Mouse (Mus musculus) kidney, embryonic 16.5 days (tissue): ENCODE results near the gene Sit1. TPM values are rescaled to one million over a fixed set of nuclear protein-coding genes. Genes with fewer than 3 reads are reported as not detected.
A peak's percentile ranks its signal among the peaks of the same experiment; 100 is the strongest.

Experiments
- ATAC-seq: fragments of 200-750 bp; cut with Nextera tagmentation; 2 replicates; pipeline ENCODE4 v1.8.0; 2017; ENCODE audit warnings: moderate TSS enrichment; ENCODE audit not compliant: low FRiP score, low TSS enrichment
- H3K27ac ChIP-seq: fragments of 300-500 bp; sonication (generic); 2 replicates; pipeline ENCODE4 v1.5.1; 2014; ENCODE audit warnings: low read length
- H3K27me3 ChIP-seq: fragments of 300-500 bp; sonication (generic); 2 replicates; pipeline ENCODE4 v1.6.1; 2014; ENCODE audit warnings: low read length, control low read depth, mixed read lengths; ENCODE audit not compliant: insufficient read depth
- H3K36me3 ChIP-seq: fragments of 300-500 bp; sonication (generic); 2 replicates; pipeline ENCODE4 v1.6.1; 2014; ENCODE audit warnings: low read length, control low read depth, mixed read lengths; ENCODE audit not compliant: insufficient read depth
- H3K4me1 ChIP-seq: fragments of 300-500 bp; sonication (generic); 2 replicates; pipeline ENCODE4 v1.6.1; 2014; ENCODE audit warnings: low read length, control low read depth, mixed read lengths; ENCODE audit not compliant: insufficient read depth
- H3K4me2 ChIP-seq: fragments of 300-500 bp; sonication (generic); replicated peaks from 2 replicates; pipeline ENCODE4 v1.6.1; 2014; ENCODE audit warnings: low read depth, low read length
- H3K4me3 ChIP-seq: fragments of 300-500 bp; sonication (generic); 2 replicates; pipeline ENCODE4 v1.5.1; 2014; ENCODE audit warnings: mild to moderate bottlenecking, low read length
- H3K9ac ChIP-seq: fragments of 300-500 bp; sonication (generic); replicated peaks from 2 replicates; pipeline ENCODE4 v1.6.1; 2014; ENCODE audit warnings: low read length
- H3K9me3 ChIP-seq: fragments of 300-500 bp; sonication (generic); 2 replicates; pipeline ENCODE4 v1.6.1; 2016; ENCODE audit warnings: low read length, control low read depth
- WGBS: fragments of 180-500 bp; shearing (Covaris S2); extraction: QIAGEN DNeasy Blood & Tissue Kit; methylation state at CpG from one replicate; pipeline ENCODE4 v1.1.7; 2014; 5-methylcytosine and 5-hydroxymethylcytosine counted together
- polyA plus RNA-seq: library from polyadenylated mRNA; unstranded; fragments of >200 nt; fragmentation: Nextera tagmentation; extraction: Ambion mirVana; gene quantifications from 2 replicates; pipeline ENCODE4 v1.2.1, GENCODE M21; 2015

The Sit1 gene
- polyA plus RNA-seq, 1 experiment from 2014 or later, result not detected

DNA sequence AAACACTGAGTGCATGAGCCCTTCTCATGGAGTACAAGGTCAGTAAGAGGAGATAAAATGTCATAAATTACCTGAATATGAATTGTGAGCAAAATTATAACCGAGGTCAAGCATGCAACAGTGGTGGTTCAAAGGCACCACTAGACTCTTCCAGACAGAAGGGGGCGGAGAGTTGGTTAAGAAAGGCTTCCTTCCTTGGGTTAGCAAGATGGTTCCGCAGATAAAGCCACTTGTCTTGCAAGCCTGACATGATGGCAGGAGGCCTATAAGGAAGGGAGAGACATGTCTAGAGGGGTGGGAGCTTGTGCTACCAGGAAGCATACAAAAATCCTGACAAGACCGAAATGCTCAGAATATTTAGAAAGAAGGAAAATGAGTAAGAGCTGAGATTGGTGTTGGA is 20.7 kb upstream of the Sit1 start:
- no peaks in the 10 kb centered on the region for H3K27me3 ChIP-seq
- no peaks in the 10 kb centered on the region for H3K36me3 ChIP-seq
- H3K9ac ChIP-seq, result no peak overlapping the region
- H3K9me3 ChIP-seq, result no peaks in the 10 kb centered on the region
- 69% methylated on average over 4 of the region's 4 CpGs for WGBS
- ATAC-seq, result no peak
- no peak overlapping the region for H3K4me2 ChIP-seq
- H3K4me3 ChIP-seq, result no peak overlapping the region
- peaks cover 20% of the 10 kb centered on the region for H3K4me1 ChIP-seq
- H3K27ac ChIP-seq, result no peak overlapping the region

DNA sequence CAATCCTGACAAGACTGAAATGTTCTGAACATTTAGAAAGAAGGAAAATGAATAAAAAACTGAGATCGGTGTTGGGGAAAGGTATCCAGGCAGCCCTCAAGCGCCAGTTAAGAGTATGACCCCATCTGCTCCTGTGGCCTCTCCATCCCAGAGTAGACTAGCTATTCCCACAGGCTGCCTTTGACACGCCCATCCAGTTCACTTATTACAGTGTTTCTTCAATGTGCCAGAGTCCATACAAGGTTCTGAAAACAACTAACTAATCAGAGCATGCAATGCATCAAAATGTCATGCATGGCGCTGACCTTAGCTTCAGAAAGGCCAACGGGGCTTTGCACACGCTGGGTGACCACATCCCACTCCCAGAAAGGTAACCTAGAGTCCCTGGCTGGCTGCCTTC is 20.0 kb upstream of the Sit1 start:
- WGBS, result 71% methylated on average over 6 of the region's 6 CpGs
- no peak for ATAC-seq
- no peaks in the 10 kb centered on the region for H3K27me3 ChIP-seq
- H3K36me3 ChIP-seq, result no peaks in the 10 kb centered on the region
- peaks cover 19% of the 10 kb centered on the region for H3K4me1 ChIP-seq
- no peaks in the 10 kb centered on the region for H3K9me3 ChIP-seq
- H3K4me3 ChIP-seq, result no peak overlapping the region
- no peak overlapping the region for H3K9ac ChIP-seq
- no peak overlapping the region for H3K27ac ChIP-seq
- H3K4me2 ChIP-seq, result no peak overlapping the region

DNA sequence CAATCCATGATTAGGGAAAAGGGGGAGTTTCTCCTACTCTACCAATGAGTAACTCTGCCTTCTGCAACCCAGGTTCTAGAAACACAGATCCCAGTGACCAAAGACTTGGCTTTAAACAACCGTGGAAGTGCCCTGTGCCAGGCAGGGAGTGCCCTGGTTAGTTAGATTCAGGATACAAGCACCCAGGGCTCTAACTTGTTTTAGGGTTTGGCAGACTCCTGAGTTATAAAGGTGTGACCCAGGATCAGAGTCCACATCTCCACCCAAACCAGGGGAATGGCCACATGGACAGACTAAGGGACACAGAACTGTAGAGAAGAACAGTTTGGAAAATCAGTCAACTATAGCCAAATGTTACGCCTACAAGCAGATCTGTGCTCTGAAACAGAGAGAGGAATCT is 19.5 kb upstream of the Sit1 start:
- Histone ChIP-seq H3K4me2 (no peak overlapping the region), H3K4me3 (no peak overlapping the region), H3K9me3 (no peaks in the 10 kb centered on the region), H3K27me3 (no peaks in the 10 kb centered on the region), H3K27ac (no peak overlapping the region), H3K36me3 (no peaks in the 10 kb centered on the region), H3K4me1 (peaks cover 21% of the 10 kb centered on the region), H3K9ac (no peak overlapping the region)
- 59% methylated on average over 2 of the region's 2 CpGs for WGBS
- no peak for ATAC-seq

DNA sequence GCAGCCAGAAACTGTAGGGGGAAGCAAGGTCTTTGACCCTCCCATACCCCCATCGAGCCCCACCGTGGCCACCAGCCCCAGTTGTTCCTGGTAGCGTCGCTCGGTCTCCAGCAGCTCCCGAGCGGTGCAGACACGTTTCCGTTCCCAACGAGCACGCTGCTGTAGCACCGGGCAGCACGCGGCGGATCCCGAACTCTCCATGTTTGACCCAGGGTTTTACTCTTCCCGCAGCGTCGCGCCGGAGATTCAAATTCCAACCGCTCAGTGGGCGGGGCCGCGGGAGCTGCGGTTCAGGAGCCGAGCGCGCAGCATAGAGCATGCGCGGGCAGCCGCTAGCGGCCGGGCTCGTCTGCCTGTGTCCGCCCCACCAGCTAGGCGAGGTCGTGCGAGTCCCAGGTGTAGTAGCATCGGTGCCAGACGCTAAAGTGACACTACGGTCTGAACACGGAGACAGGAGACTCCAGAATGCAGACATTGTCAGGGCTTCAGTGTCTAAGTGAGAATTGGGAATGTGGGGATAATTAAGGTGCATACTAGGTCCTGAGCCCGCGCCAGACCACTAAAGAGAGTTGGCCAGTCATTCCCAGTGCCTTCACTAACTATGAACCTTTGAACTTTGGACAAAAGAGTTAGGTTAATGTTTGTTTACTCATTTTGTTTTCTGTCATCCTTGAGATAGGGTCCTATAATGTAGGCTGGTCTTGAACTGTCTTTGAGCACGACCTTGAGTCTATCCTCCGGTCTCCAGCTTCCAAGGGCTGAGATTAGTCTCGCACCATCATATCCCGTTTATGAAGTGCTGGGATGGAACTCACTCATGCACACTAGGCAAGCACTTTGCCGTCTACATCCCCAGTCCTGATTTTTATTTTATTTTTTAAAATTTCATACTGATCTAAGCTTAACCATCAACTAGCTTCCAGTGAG is 16.1 kb upstream of the Sit1 start, which contains the start of gene Arhgef39:
Gene Arhgef39, minus strand, starts transcription at position 289 of the 927 bp plus-strand sequence.
- no peaks in the 10 kb centered on the region for H3K9me3 ChIP-seq
- peaks cover 10% of the 10 kb centered on the region for H3K36me3 ChIP-seq
- peak within 1 kb of the TSS; percentile 75 for H3K27ac ChIP-seq
- peak within 1 kb of the TSS; percentile 75 for H3K4me3 ChIP-seq
- peak within 1 kb of the TSS; percentile 83 for H3K4me2 ChIP-seq
- no peaks in the 10 kb centered on the region for H3K27me3 ChIP-seq
- ATAC-seq, result peak; percentile 89
- H3K4me1 ChIP-seq, result peaks cover 27% of the 10 kb centered on the region
- WGBS, result 7% methylated on average over 50 of the region's 50 CpGs
- H3K9ac ChIP-seq, result peak within 1 kb of the TSS; percentile 79

DNA sequence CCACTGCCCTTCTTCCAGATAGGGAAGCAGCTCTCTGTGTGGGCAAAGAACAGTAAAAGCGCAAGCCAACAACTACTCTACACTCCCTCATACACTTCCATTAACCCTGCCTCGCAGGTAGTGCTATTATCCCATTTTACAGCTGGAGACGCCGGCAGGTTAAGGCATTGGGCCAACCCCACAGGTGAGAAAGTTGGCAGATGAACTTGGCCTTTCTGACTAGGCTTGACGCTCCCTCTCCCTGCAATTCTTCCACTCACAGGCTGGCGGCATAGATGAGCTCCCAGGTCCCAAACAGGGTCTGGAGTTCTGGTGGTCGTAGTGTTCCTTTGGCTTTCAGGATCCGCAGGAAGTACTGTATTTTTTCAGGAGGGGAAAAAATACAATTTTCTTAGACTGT is 15.4 kb upstream of the Sit1 start:
- Histone ChIP-seq H3K36me3 (peaks cover 10% of the 10 kb centered on the region), H3K4me2 (peak overlapping the region; percentile 83), H3K27ac (peak overlapping the region; percentile 75), H3K9me3 (no peaks in the 10 kb centered on the region), H3K4me1 (peaks cover 33% of the 10 kb centered on the region), H3K9ac (peak overlapping the region; percentile 79), H3K27me3 (no peaks in the 10 kb centered on the region), H3K4me3 (peak overlapping the region; percentile 75)
- no peak; the same call in 1 of the 2 replicates for ATAC-seq
- 14% methylated on average over 8 of the region's 8 CpGs for WGBS

DNA sequence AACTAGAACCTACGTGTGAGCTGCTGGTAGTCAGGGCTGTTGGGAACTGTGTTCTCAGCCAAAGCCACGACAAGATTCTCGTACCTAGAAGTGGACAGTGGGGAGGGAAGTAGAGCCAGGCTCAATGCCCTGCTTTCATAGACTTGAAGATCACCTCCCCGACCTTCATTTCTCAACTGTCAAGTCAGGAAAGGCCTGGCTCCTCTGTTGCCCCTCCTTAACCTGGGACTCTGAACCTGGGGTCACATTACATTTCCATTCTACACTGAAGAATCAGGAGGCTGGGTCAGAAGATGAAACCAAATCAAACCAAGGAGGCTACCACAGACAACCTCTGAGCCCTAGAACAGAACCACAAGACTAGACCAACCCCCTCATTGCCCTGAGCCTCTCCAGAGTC is 14.4 kb upstream of the Sit1 start:
- no peaks in the 10 kb centered on the region for H3K9me3 ChIP-seq
- 67% methylated on average over 4 of the region's 4 CpGs for WGBS
- peaks cover 10% of the 10 kb centered on the region for H3K36me3 ChIP-seq
- peak overlapping the region; percentile 75 for H3K4me3 ChIP-seq
- no peaks in the 10 kb centered on the region for H3K27me3 ChIP-seq
- H3K9ac ChIP-seq, result peak overlapping the region; percentile 79
- ATAC-seq, result no peak
- no peak overlapping the region for H3K27ac ChIP-seq
- H3K4me1 ChIP-seq, result peaks cover 35% of the 10 kb centered on the region
- H3K4me2 ChIP-seq, result peak overlapping the region; percentile 83

DNA sequence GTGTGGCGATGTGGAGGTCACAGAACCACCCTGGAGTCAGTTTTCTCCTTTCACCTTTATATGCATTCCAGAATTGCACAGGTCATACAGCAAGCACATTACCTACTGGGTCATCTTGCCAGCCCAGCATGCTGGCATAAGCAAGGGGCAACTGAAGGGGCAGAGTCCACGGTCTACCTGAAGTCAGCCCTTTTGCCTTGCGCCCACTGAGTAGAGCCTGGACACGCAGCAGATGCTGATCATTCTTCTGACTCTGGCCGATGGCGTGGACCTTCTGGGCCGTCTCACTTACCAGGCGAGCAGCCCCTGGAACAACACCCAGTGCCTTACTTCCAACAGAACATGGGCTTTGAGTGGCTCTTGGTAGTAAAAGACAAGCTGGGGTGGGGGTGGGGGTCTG is 13.9 kb upstream of the Sit1 start:
- no peaks in the 10 kb centered on the region for H3K27me3 ChIP-seq
- H3K4me2 ChIP-seq, result peak overlapping the region; percentile 83; the same call in 1 of the 2 replicates
- WGBS, result 86% methylated on average over 8 of the region's 8 CpGs
- H3K4me3 ChIP-seq, result peak overlapping the region; percentile 75
- no peak overlapping the region for H3K9ac ChIP-seq
- ATAC-seq, result no peak
- H3K9me3 ChIP-seq, result no peaks in the 10 kb centered on the region
- peaks cover 10% of the 10 kb centered on the region for H3K36me3 ChIP-seq
- H3K27ac ChIP-seq, result no peak overlapping the region
- peaks cover 35% of the 10 kb centered on the region for H3K4me1 ChIP-seq

DNA sequence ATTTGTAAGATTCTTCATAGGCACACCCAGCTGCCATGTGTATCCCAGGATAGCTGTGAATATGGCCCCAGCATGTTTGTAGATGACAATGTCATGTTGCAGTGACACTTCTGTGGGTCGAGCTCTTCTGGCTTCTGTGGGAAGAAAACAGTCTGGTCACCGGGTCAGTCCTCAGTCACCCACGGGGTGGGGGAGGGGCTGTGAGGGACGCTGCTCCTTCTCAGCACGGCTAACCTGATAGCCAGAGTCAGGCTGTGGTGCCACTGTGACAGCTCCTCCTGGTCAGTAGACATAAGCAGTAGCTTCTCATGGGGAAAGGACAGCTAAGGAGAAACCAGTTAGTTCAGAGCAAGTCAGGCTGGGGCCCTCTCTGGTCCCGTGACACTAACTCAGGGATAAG is 13.1 kb upstream of the Sit1 start:
- H3K4me1 ChIP-seq, result peaks cover 35% of the 10 kb centered on the region
- H3K4me2 ChIP-seq, result no peak overlapping the region
- H3K27me3 ChIP-seq, result no peaks in the 10 kb centered on the region
- no peak overlapping the region for H3K27ac ChIP-seq
- H3K9ac ChIP-seq, result no peak overlapping the region
- no peak for ATAC-seq
- peaks cover 10% of the 10 kb centered on the region for H3K36me3 ChIP-seq
- no peaks in the 10 kb centered on the region for H3K9me3 ChIP-seq
- H3K4me3 ChIP-seq, result no peak overlapping the region
- 56% methylated on average over 6 of the region's 6 CpGs for whole genome bisulfite sequencing

DNA sequence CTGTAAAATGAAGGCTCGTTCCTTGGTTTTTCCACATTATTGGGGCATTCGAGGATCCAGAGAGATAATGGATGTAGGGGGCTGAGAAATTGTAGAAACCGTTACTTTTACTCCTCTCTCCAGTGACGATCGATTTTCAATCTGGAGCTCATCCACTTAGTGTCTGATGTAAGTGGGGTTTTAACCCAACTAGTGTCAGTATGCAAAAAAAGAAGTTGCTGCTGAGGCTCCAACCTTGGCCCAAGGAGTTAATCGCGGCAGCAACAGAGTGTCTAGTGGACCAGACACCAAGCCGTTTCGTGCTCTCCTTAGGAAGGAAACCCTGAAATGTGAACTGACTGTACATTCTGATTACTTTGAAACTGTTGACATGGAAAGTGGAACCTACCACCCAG is 10.3 kb upstream of the Sit1 start:
- 2% methylated on average over 9 of the region's 9 CpGs for WGBS
- Histone ChIP-seq H3K27me3 (no peaks in the 10 kb centered on the region), H3K4me1 (peaks cover 27% of the 10 kb centered on the region), H3K36me3 (peaks cover 10% of the 10 kb centered on the region), H3K27ac (peak overlapping the region; percentile 83), H3K4me2 (peak overlapping the region; percentile 65), H3K9me3 (no peaks in the 10 kb centered on the region), H3K4me3 (peak overlapping the region; percentile 64), H3K9ac (peak overlapping the region; percentile 79)
- no peak for ATAC-seq

DNA sequence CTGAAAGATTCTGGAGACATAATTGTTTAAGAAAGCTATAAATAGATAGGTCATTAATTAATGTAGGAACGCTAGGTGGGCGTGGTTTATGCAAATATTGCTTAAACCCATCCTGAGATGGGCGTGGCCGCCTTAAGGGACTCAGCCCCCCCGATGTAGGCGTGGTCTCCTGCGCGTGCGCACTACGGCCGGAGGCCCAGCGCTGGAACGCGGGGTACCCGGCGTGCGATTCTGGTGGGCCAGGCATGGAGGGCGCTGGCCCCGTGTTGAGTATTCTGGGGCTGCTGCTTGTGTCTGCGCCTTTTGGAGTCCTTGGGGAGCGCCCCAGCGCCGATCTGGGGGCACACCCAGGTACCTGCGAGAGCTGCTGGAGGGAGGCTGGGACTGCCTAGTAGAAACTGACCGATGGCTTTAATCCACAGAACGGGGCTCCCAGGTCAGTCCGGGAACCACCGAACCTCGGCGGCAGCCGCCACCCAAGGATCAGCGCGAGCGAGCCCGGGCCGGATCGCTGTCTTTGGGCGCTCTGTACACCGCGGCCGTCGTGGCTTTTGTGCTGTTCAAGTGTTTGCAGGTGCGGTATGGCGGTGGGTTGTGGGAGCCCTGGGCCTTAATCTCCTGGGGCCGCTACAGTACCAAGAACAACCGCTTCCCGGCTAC is 9.8 kb upstream of the Sit1 start:
- peaks cover 22% of the 10 kb centered on the region for H3K4me1 ChIP-seq
- WGBS, result under 1% methylated on average over 47 of the region's 47 CpGs

More for the DNA sequence above, 9.8 kb upstream of the Sit1 start:
- peak overlapping the region; percentile 83 for H3K27ac ChIP-seq
- no peaks in the 10 kb centered on the region for H3K27me3 ChIP-seq
- no peaks in the 10 kb centered on the region for H3K9me3 ChIP-seq
- peak overlapping the region; percentile 64 for H3K4me3 ChIP-seq
- peak overlapping the region; percentile 79 for H3K9ac ChIP-seq
- H3K4me2 ChIP-seq, result peak overlapping the region; percentile 65
- peaks cover 10% of the 10 kb centered on the region for H3K36me3 ChIP-seq
- peak; percentile 87 for ATAC-seq
